Mouse (Mus musculus) liver, adult 2 months (tissue): ENCODE measurements around the gene Ipo13.

Experiments
- CTCF ChIP-seq: fragments of 200-500 bp; IDR thresholded peaks from 2 replicates; pipeline ENCODE4 v1.5.1; 2011; ENCODE audit warnings: low read depth, low read length, control low read depth
- POLR2A ChIP-seq: fragments of 200-500 bp; IDR thresholded peaks from 2 replicates; pipeline ENCODE4 v1.6.1; 2011; ENCODE audit warnings: low read length, control low read depth; ENCODE audit not compliant: insufficient read depth; ENCODE audit errors: extremely low read depth

GRCm38 (mm10) chr4:117913421-117913820 lies 1.4 kb downstream of the Ipo13 start:
- TF ChIP-seq CTCF (no peak), POLR2A (no peak)
